In the genomic region with DNA sequence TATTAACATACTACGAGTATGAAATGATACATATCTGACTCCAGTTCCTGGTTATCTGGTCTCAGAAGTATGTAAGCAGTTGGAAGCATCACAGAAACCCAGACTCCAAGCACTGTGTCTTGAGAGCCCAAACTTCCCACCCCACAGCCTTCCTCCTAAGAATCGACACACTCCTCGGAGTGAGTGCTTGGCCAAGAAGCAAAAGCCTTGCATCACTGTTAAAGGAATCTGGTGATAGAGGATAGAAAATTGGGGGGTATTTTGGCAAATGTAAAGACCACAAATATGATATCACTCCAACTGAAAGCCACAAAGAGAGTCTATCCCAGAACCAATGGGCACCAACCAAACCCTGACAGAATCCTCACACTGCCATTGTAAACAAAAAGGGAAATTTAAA, we compare ENCODE assay signal across 30 mouse cellular contexts.
DNase-seq lines count a peak whose midpoint lies in the region; ATAC-seq and TF ChIP-seq lines count a peak whose summit lies in the region.
"Had no signal": no experiment of that assay in that cellular context is flagged by ENCODE, and none has a peak within 500 bp of the region (broad histone marks: within the 10 kb centered on the region; RNA-seq: fewer than 3 reads in every experiment).

No protein-coding gene starts in this region.

- no peak overlapping the region for H3K27ac ChIP-seq in lung, embryonic 14.5 days (ENCODE audit: low read depth)
- H3K27ac ChIP-seq in stomach, embryonic 14.5 days (ENCODE audit: low read length): peak overlapping the region; percentile 39; the same call in 1 of the 2 replicates
- 0 out of 2 replicates have a peak overlapping the region, but pooled peaks have one; percentile 35 for H3K27ac ChIP-seq in stomach, postnatal 0 days (replicated peaks)
- H3K27ac ChIP-seq in hindbrain, embryonic 10.5 days: no peak overlapping the region
- H3K27ac ChIP-seq: embryonic facial prominence, embryonic 15.5 days; forebrain, embryonic 12.5 days; forebrain, embryonic 15.5 days; heart, embryonic 15.5 days; hindbrain, embryonic 14.5 days; hindbrain, postnatal 0 days had no signal

- intact Hi-C loops in left cerebral cortex, postnatal 4 days (cut with DNase I): no loop called here

- ATAC-seq in lung, embryonic 14.5 days (ENCODE audit: insufficient read depth): no peak
- no peak for ATAC-seq in stomach, embryonic 14.5 days (ENCODE audit: insufficient number of reproducible peaks, insufficient read depth, low FRiP score, low read depth)
- ATAC-seq in stomach, postnatal 0 days (ENCODE audit: low FRiP score, low TSS enrichment): no peak
- ATAC-seq: forebrain, embryonic 15.5 days; hindbrain, postnatal 0 days; inflammation-experienced regulatory T-cells, adult 6 months had no signal

- 53% methylated on average over 3 of the region's 3 CpGs for WGBS in lung, embryonic 14.5 days
- whole genome bisulfite sequencing in stomach, embryonic 14.5 days: 30% methylated on average over 3 of the region's 3 CpGs
- 36% methylated on average over 3 of the region's 3 CpGs for WGBS in stomach, postnatal 0 days
- 90% methylated on average over 3 of the region's 3 CpGs for WGBS in hindbrain, embryonic 10.5 days

- no peaks in the 10 kb centered on the region for H3K9me3 ChIP-seq in lung, embryonic 14.5 days (ENCODE audit: low read depth, low read length)
- no peaks in the 10 kb centered on the region for H3K9me3 ChIP-seq in stomach, embryonic 14.5 days (ENCODE audit: control insufficient read depth, low read depth, low read length)
- H3K9me3 ChIP-seq in stomach, postnatal 0 days (ENCODE audit: control insufficient read depth, low read length): no peaks in the 10 kb centered on the region
- H3K9me3 ChIP-seq in hindbrain, embryonic 10.5 days: no peaks in the 10 kb centered on the region
- H3K9me3 ChIP-seq: embryonic facial prominence, embryonic 15.5 days; forebrain, embryonic 12.5 days; forebrain, embryonic 15.5 days; heart, embryonic 15.5 days had no signal

- no peak for TF ChIP-seq EP300 in stomach, postnatal 0 days (optimal IDR thresholded peaks at IDR 0.05)

- H3K4me2 ChIP-seq in lung, embryonic 14.5 days: no peak overlapping the region
- H3K4me2 ChIP-seq in stomach, embryonic 14.5 days (replicated peaks; ENCODE audit: low read depth, low read length): no peak overlapping the region
- no peak overlapping the region for H3K4me2 ChIP-seq in stomach, postnatal 0 days (replicated peaks; ENCODE audit: low read depth)
- H3K4me2 ChIP-seq: embryonic facial prominence, embryonic 15.5 days; forebrain, embryonic 12.5 days; forebrain, embryonic 15.5 days; heart, embryonic 11.5 days; heart, embryonic 15.5 days; hindbrain, embryonic 14.5 days had no signal

- peaks cover 8% of the 10 kb centered on the region; the same call in 1 of the 2 replicates for H3K4me1 ChIP-seq in lung, embryonic 14.5 days (ENCODE audit: insufficient read depth)
- H3K4me1 ChIP-seq in stomach, embryonic 14.5 days (ENCODE audit: control insufficient read depth, insufficient read depth, low read length): peaks cover 28% of the 10 kb centered on the region
- H3K4me1 ChIP-seq in stomach, postnatal 0 days (replicated peaks; ENCODE audit: control insufficient read depth, insufficient read depth): 0 out of 2 replicates have a peak, but pooled peaks cover 4% of the 10 kb centered on the region
- peaks cover 51% of the 10 kb centered on the region for H3K4me1 ChIP-seq in hindbrain, embryonic 10.5 days (replicated peaks)
- H3K4me1 ChIP-seq: forebrain, embryonic 15.5 days had no signal

- H3K4me3 ChIP-seq in lung, embryonic 14.5 days (ENCODE audit: low read depth, low read length): no peak overlapping the region
- no peak overlapping the region for H3K4me3 ChIP-seq in stomach, embryonic 14.5 days (ENCODE audit: low read depth, low read length)
- H3K4me3 ChIP-seq in stomach, postnatal 0 days (ENCODE audit: low read depth, low read length): no peak overlapping the region
- no peak overlapping the region for H3K4me3 ChIP-seq in hindbrain, embryonic 10.5 days
- H3K4me3 ChIP-seq: embryonic facial prominence, embryonic 15.5 days; erythroblast, embryonic 14.5 days; forebrain, embryonic 12.5 days; forebrain, embryonic 15.5 days; heart, embryonic 15.5 days had no signal

- no peak for TF ChIP-seq CTCF in lung, embryonic 14.5 days (IDR thresholded peaks at IDR 0.05; ENCODE audit: low read depth)
- TF ChIP-seq CTCF in stomach, postnatal 0 days (IDR thresholded peaks at IDR 0.05; ENCODE audit: low read depth): no peak

- H3K36me3 ChIP-seq in lung, embryonic 14.5 days (ENCODE audit: insufficient read depth): no peaks in the 10 kb centered on the region
- no peaks in the 10 kb centered on the region for H3K36me3 ChIP-seq in stomach, embryonic 14.5 days (ENCODE audit: control insufficient read depth, insufficient read depth, low read length)
- no peaks in the 10 kb centered on the region for H3K36me3 ChIP-seq in stomach, postnatal 0 days (ENCODE audit: control insufficient read depth, insufficient read depth, low read length)
- 0 out of 2 replicates have a peak, but pooled peaks cover 3% of the 10 kb centered on the region for H3K36me3 ChIP-seq in hindbrain, embryonic 10.5 days
- H3K36me3 ChIP-seq: embryonic facial prominence, embryonic 15.5 days; forebrain, embryonic 12.5 days; forebrain, embryonic 15.5 days; G1E; heart, embryonic 15.5 days had no signal

- H3K27me3 ChIP-seq in lung, embryonic 14.5 days (ENCODE audit: insufficient read depth, low read length): no peaks in the 10 kb centered on the region
- H3K27me3 ChIP-seq in stomach, embryonic 14.5 days (ENCODE audit: control insufficient read depth, insufficient read depth, low read length): no peaks in the 10 kb centered on the region
- no peaks in the 10 kb centered on the region for H3K27me3 ChIP-seq in stomach, postnatal 0 days (ENCODE audit: control insufficient read depth, insufficient read depth, low read length)
- no peaks in the 10 kb centered on the region for H3K27me3 ChIP-seq in hindbrain, embryonic 10.5 days (ENCODE audit: insufficient read depth, poor library complexity, severe bottlenecking)
- H3K27me3 ChIP-seq: CH12.LX; embryonic facial prominence, embryonic 15.5 days; forebrain, embryonic 15.5 days; heart, embryonic 15.5 days had no signal

- peak; percentile 23 for DNase-seq in lung, embryonic 14.5 days
- DNase-seq in lung, postnatal 10 days: no peak
- peak; percentile 81 for DNase-seq in NIH3T3 (ENCODE audit: low read depth)
- DNase-seq in stomach, postnatal 0 days (ENCODE audit: low spot score): peak; percentile 6
- no peak for DNase-seq in left cerebral cortex, postnatal 4 days
- DNase-seq in hindbrain, embryonic 10.5 days (ENCODE audit: low spot score): no peak
- DNase-seq in right cerebral cortex, postnatal 14 days: no peak
- DNase-seq: adrenal gland, adult 2 months; adrenal gland, postnatal 25 days; cerebellum, adult 11-12 months; cerebellum, adult 8-10 months; cerebellum, postnatal 10 days; cerebellum, postnatal 36 days; embryo, embryonic 11 days; gastrocnemius, postnatal 10 days; gastrocnemius, postnatal 36 days; heart, postnatal 10 days; heart, postnatal 36 days had no signal

- H3K9ac ChIP-seq in lung, embryonic 14.5 days: no peak overlapping the region
- H3K9ac ChIP-seq in stomach, embryonic 14.5 days (replicated peaks; ENCODE audit: low read depth, low read length): no peak overlapping the region
- H3K9ac ChIP-seq in stomach, postnatal 0 days (ENCODE audit: low read length): no peak overlapping the region
- H3K9ac ChIP-seq: embryonic facial prominence, embryonic 15.5 days; forebrain, embryonic 12.5 days; forebrain, embryonic 15.5 days; heart, embryonic 15.5 days; hindbrain, embryonic 14.5 days had no signal

Comparison
In these comparisons a context has a peak if more than half of its experiments do, and no peak if none do; other contexts are left out.
1. DNase-seq: peak in lung, embryonic 14.5 days (single experiment), NIH3T3 (single experiment) and stomach, postnatal 0 days (single experiment); none in lung, postnatal 10 days (single experiment), left cerebral cortex, postnatal 4 days (single experiment), hindbrain, embryonic 10.5 days (single experiment) and right cerebral cortex, postnatal 14 days (single experiment).
2. H3K27ac ChIP-seq: peak in stomach, embryonic 14.5 days (single experiment) and stomach, postnatal 0 days (single experiment); none in lung, embryonic 14.5 days (single experiment) and hindbrain, embryonic 10.5 days (single experiment).